In the genomic region with DNA sequence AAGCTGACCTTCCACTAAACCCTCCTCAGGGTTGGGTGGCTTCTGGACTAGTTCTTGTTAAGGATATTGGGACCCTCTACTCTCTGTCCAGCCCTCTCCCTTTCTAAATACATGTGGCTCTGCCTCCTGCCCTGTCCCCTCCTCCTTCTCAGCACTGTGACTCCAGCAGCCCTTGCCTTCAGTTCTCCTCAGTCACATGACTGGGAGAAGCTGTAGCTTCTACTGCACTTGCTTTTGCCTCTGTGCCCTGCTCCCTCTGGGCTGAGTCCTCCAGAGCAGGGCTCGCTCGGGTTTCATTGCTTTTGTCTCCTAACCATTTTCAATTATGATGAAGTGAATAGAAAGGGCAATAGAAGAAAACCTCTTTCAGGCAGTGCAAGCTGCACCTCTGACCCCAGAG, we compare ENCODE assay signal across 16 mouse cellular contexts. TPM values are rescaled to one million over a fixed set of nuclear protein-coding genes. Genes with fewer than 3 reads are reported as not detected.
A peak's percentile ranks its signal among the peaks of the same experiment; 100 is the strongest.
DNase-seq lines count a peak whose midpoint lies in the region; ATAC-seq and TF ChIP-seq lines count a peak whose summit lies in the region.
"Had no signal": no experiment of that assay in that cellular context is flagged by ENCODE, and none has a peak within 500 bp of the region (broad histone marks: within the 10 kb centered on the region; RNA-seq: fewer than 3 reads in every experiment).

No protein-coding gene starts in this region.

- no peaks in the 10 kb centered on the region for H3K36me3 ChIP-seq in heart, embryonic 14.5 days (ENCODE audit: control insufficient read depth, insufficient read depth, low read length)
- no peaks in the 10 kb centered on the region for H3K36me3 ChIP-seq in lung, embryonic 14.5 days (ENCODE audit: insufficient read depth)
- H3K36me3 ChIP-seq: embryonic facial prominence, embryonic 12.5 days; forebrain, embryonic 12.5 days had no signal

- H3K9me3 ChIP-seq in heart, embryonic 14.5 days (ENCODE audit: control insufficient read depth, low read length), result no peaks in the 10 kb centered on the region
- H3K9me3 ChIP-seq in lung, embryonic 14.5 days (ENCODE audit: low read depth, low read length), result no peaks in the 10 kb centered on the region
- H3K9me3 ChIP-seq: embryonic facial prominence, embryonic 12.5 days; forebrain, embryonic 12.5 days had no signal

- 0 out of 4 replicates have a peak overlapping the region, but pooled peaks of 1 of the 2 experiments have one; percentile 5 for H3K27ac ChIP-seq in heart, embryonic 14.5 days (replicated peaks in 1 of 2; ENCODE audit: control insufficient read depth in 1 of 2, insufficient read depth in 1 of 2, low read depth in 2 of 2, low read length in 2 of 2)
- H3K27ac ChIP-seq in lung, embryonic 14.5 days (ENCODE audit: low read depth), result no peak overlapping the region
- H3K27ac ChIP-seq: embryonic facial prominence, embryonic 12.5 days; forebrain, embryonic 12.5 days had no signal

- DNase-seq in embryo, embryonic 10 days (ENCODE audit: low spot score), result peak; percentile 42
- no peak for DNase-seq in embryo, embryonic 9.5 days (ENCODE audit: extremely low spot score)
- DNase-seq in heart, adult 11 months, result no peak
- no peak for DNase-seq in lung, embryonic 14.5 days
- DNase-seq in lung, postnatal 36 days, result no peak
- DNase-seq in embryo, embryonic 10.5 days (ENCODE audit: low spot score), result peak; percentile 18
- DNase-seq in c-Kit-positive CD71-positive TER-119-positive erythroid progenitor cells, embryonic 14.5 days (ENCODE audit: low spot score), result no peak
- DNase-seq: adrenal gland, postnatal 10 days; cerebellum, adult 9-10 months; kidney, adult 8-10 months; kidney, postnatal 4 days; lung, adult 2 months had no signal

- H3K4me2 ChIP-seq in heart, embryonic 14.5 days (ENCODE audit: low read length), result peak overlapping the region; percentile 47
- H3K4me2 ChIP-seq in lung, embryonic 14.5 days, result no peak overlapping the region
- H3K4me2 ChIP-seq: embryonic facial prominence, embryonic 12.5 days; forebrain, embryonic 12.5 days had no signal

- no peak for TF ChIP-seq CTCF in lung, embryonic 14.5 days (IDR thresholded peaks at IDR 0.05; ENCODE audit: low read depth)

- no peak for ATAC-seq in heart, embryonic 14.5 days (ENCODE audit: insufficient number of reproducible peaks, insufficient read depth, low FRiP score, low read depth)
- peak; percentile 11; the same call in 1 of the 2 replicates for ATAC-seq in lung, embryonic 14.5 days (ENCODE audit: insufficient read depth)

- H3K27me3 ChIP-seq in heart, embryonic 14.5 days (ENCODE audit: control insufficient read depth, insufficient read depth, low read length), result no peaks in the 10 kb centered on the region
- H3K27me3 ChIP-seq in lung, embryonic 14.5 days (ENCODE audit: insufficient read depth, low read length), result no peaks in the 10 kb centered on the region
- H3K27me3 ChIP-seq: CH12.LX; embryonic facial prominence, embryonic 12.5 days; forebrain, embryonic 12.5 days had no signal

- peak overlapping the region; percentile 5; the same call in 1 of the 2 replicates for H3K9ac ChIP-seq in heart, embryonic 14.5 days (ENCODE audit: low read length)
- no peak overlapping the region for H3K9ac ChIP-seq in lung, embryonic 14.5 days
- H3K9ac ChIP-seq: embryonic facial prominence, embryonic 12.5 days; forebrain, embryonic 12.5 days had no signal

- H3K4me3 ChIP-seq in heart, embryonic 14.5 days (ENCODE audit: control insufficient read depth in 1 of 2, insufficient read depth in 1 of 2, low read depth in 1 of 2, low read length in 2 of 2), result no peak overlapping the region; a peak in 1 of 4 replicates
- no peak overlapping the region for H3K4me3 ChIP-seq in lung, embryonic 14.5 days (ENCODE audit: low read depth, low read length)
- H3K4me3 ChIP-seq: embryonic facial prominence, embryonic 12.5 days; forebrain, embryonic 12.5 days had no signal

- 21% methylated on average over 2 of the region's 2 CpGs for WGBS in heart, embryonic 14.5 days
- WGBS in lung, embryonic 14.5 days, result 28% methylated on average over 2 of the region's 2 CpGs

- peaks cover 10 to 11% of the 10 kb centered on the region in 2 experiments; a peak in 3 of 4 replicates for H3K4me1 ChIP-seq in heart, embryonic 14.5 days (ENCODE audit: control insufficient read depth in 2 of 2, insufficient read depth in 2 of 2, low read length in 2 of 2)
- peaks cover 3% of the 10 kb centered on the region for H3K4me1 ChIP-seq in lung, embryonic 14.5 days (ENCODE audit: insufficient read depth)

RNA-seq across cellular contexts. Expression of a gene that starts 12.6 kb away (rescaled TPM):
- 2.2 TPM in 2 replicates for polyA plus RNA-seq in heart, embryonic 14.5 days (2014; fragmentation: Nextera tagmentation; extraction: Ambion mirVana)
- 2.5 and 3.0 TPM in 2 replicates for polyA plus RNA-seq in lung, embryonic 14.5 days (2014; fragmentation: Nextera tagmentation; extraction: Ambion mirVana)

Comparison
In these comparisons a context has a peak if more than half of its experiments do, and no peak if none do; other contexts are left out.
1. DNase-seq: peak in embryo, embryonic 10 days (single experiment) and embryo, embryonic 10.5 days (single experiment); none in embryo, embryonic 9.5 days (single experiment), heart, adult 11 months (single experiment), lung, embryonic 14.5 days (single experiment), lung, postnatal 36 days (single experiment) and c-Kit-positive CD71-positive TER-119-positive erythroid progenitor cells, embryonic 14.5 days (single experiment).